Mouse (Mus musculus) bone marrow macrophage, adult 2 months (primary cell): ENCODE measurements around the gene Fam241a. TPM values are rescaled to one million over a fixed set of nuclear protein-coding genes. Genes with fewer than 3 reads are reported as not detected.
A peak's percentile ranks its signal among the peaks of the same experiment; 100 is the strongest.

Experiments used
- H3K27ac ChIP-seq: 2 replicates; pipeline ENCODE4 v1.5.1; 2012; ENCODE audit warnings: low read depth, low read length; ENCODE audit not compliant: insufficient read depth
- H3K4me1 ChIP-seq: 2 replicates; pipeline ENCODE4 v1.6.1; 2012; ENCODE audit warnings: low read length; ENCODE audit not compliant: control insufficient read depth, insufficient read depth
- H3K4me3 ChIP-seq: 2 replicates; pipeline ENCODE4 v1.5.1; 2012; ENCODE audit warnings: mild to moderate bottlenecking, low read length, moderate library complexity; ENCODE audit not compliant: insufficient read depth
- CTCF ChIP-seq: IDR thresholded peaks from 2 replicates; pipeline ENCODE4 v1.5.1; 2012; ENCODE audit warnings: low read depth, mild to moderate bottlenecking, low read length, moderate library complexity
- POLR2A ChIP-seq: IDR thresholded peaks from 2 replicates; pipeline ENCODE4 v1.6.1; 2012; ENCODE audit warnings: mild to moderate bottlenecking, low read depth, low read length, borderline replicate concordance
- polyA plus RNA-seq: library from polyadenylated mRNA; stranded (reverse); fragments of >200 nt; gene quantifications from 2 replicates; pipeline ENCODE4 v1.2.4, GENCODE M21; 2012; ENCODE audit not compliant: missing spikeins, insufficient read depth, insufficient read length

Gene Fam241a
- polyA plus RNA-seq, 1 experiment = 23.7 TPM

DNA sequence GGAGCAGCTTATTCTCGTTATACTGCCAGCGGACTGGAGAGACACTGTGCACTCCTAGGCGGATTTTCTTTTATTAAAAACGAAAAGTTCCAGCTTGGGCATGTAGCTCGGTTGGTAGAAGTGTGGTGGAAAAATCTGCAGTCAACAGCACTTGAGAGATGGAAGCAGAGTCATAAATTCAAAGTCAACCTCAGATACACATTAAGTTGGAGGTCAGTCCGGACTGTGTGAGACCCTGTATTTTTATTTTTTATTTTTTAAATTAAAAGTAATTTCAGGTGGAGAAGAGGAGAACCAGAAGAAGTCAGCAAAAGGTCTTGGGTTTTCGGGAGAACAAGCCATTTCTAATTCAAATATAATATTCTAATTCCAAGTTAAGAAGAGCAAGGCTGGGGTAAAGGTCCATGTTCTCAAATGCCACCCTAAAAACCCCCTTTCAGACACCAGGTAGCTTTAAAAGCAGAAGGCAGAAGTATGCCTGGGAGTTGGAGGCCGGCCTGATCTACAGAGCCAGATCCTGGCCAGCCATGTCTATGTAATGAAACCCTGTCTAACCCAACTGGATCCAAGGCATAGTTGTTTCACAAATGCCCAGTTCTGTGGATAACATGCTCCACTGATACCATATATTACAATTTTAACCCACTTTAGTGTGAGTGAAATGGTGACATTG, 58.0 kb downstream of the Fam241a start:
- peaks cover 9% of the 10 kb centered on the region; the same call in 1 of the 2 replicates for H3K4me1 ChIP-seq
- H3K4me3 ChIP-seq = peak overlapping the region; percentile 69
- H3K27ac ChIP-seq = peak overlapping the region; percentile 81
- TF ChIP-seq POLR2A (no peak), CTCF (no peak)

DNA sequence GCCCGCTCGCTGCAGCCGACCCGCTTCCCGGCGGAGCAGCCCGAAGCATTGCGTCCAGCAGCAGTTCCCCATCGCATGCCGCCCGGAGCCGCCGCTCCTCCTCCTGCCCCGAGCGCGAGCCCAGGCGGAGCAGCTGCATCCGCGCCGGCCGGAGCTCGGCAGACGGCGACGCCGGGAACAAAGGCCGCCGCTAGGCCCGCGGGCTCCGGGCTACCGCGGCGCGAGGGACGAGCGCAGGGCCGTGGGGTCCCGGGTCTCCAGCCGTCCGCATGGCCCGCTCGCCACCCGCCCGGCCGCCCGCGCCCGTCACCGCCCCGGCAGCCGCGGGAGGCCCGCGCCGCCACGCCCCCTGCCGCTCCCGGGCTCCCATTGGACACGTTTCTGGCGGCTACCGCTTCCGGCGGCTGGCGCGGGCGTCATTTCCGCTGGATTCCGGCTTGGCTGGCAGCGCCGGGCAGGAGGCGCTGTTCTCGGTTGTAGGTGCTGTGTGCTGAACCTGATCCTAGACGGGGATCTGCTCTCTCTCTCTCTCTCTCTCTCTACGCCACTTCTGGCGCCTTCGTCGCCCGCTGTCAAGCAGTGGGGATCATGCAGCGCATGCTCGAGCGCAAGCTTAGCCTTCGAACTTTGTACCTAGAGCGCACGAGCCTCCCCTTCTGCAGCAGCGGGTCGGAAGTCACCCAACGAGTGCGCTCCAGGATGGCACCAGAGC, 58.8 kb downstream of the Fam241a start, which contains the start of gene Ap1ar:
TSS of gene Ap1ar (minus strand) at position 370 of the 712 bp plus-strand sequence.
- TF ChIP-seq POLR2A (no peak), CTCF (0 out of 2 replicates have a peak, but pooled peaks have one; percentile 9)
- peak within 1 kb of the TSS; percentile 81 for H3K27ac ChIP-seq
- peaks cover 9% of the 10 kb centered on the region; the same call in 1 of the 2 replicates for H3K4me1 ChIP-seq
- H3K4me3 ChIP-seq = peak within 1 kb of the TSS; percentile 69

DNA sequence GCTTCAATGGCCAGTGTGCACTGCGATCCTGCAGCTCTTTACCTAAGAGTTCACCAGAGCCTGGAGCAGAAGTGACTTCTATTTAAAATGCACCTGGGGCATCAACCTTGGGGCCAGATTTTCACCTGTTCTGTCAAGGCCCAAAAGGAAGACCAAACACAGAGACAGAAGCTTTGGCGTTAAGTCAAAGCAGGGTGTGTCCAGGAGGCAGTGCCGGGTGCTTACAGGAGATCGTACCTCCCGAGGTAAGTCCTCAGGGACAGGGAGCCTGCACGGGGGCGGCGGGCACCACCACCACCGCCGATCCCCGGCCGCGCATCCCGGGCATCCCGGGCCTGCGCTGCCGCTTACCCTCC, 59.3 kb downstream of the Fam241a start:
- peaks cover 9% of the 10 kb centered on the region; the same call in 1 of the 2 replicates for H3K4me1 ChIP-seq
- TF ChIP-seq CTCF (no peak), POLR2A (no peak)
- peak overlapping the region; percentile 67 for H3K4me3 ChIP-seq
- H3K27ac ChIP-seq = no peak overlapping the region

DNA sequence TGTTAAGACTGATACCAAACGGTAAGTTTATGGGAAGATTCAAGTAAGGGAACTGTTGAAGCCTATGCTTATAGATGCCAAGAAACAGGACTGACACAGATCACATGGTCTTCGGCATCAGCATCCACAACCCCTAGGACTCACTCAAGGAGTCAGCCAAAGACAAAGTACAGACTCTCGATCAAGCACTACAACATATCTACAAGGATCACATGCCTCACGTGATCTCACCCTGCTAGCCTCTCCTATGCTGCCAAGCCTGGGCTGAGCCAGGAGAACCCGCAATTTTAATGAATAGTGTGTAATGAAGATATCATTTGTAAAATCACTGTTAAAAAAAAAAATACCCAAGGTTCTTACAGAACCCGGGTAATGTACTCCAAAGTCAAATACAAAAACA, 60.5 kb downstream of the Fam241a start:
- Histone ChIP-seq H3K4me1 (peaks cover 9% of the 10 kb centered on the region; the same call in 1 of the 2 replicates), H3K4me3 (no peak overlapping the region), H3K27ac (no peak overlapping the region)
- TF ChIP-seq CTCF (no peak), POLR2A (no peak)

DNA sequence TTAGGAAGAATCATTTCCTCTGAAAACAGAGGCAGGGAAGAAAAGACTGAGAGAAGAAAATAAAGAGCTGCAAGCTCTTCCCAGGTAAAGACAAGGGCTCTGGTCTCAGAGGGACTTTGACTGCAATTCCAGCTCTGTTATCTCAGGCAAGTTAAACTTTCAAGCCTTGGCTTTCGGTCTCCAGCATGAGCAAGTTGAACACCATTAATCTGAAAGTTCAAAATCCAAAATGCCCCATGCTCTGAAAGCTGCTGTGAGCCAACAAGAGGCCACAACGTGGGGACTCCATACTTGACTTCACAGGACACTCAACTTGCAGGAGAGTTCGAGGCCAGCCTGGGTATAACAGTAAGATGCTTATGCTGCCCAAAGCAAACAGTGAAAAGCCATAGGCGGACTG, 62.1 kb downstream of the Fam241a start:
- H3K4me3 ChIP-seq = no peak overlapping the region
- H3K27ac ChIP-seq = no peak overlapping the region
- H3K4me1 ChIP-seq = peaks cover 9% of the 10 kb centered on the region; the same call in 1 of the 2 replicates
- TF ChIP-seq POLR2A (no peak), CTCF (no peak)

DNA sequence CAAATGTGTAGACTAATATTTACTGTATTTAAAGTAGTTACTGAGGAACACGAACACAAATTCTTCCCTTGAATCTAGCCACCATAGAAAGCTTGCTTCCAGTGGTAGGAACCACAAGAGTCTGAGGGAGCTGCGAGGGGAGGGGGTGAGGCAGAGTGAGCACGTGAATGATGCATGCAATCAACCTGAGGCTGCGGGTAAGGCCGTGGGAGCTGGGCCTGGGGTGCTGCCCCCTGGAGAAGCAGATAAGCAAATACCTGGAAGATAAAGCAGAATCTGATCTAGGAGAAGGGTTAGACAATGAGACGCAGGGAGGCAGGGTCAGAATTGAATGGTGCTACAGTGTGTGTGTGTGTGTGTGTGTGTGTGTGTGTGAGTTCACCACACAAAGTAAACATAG, 65.0 kb downstream of the Fam241a start:
- H3K27ac ChIP-seq = no peak overlapping the region
- peaks cover 4% of the 10 kb centered on the region; the same call in 1 of the 2 replicates for H3K4me1 ChIP-seq
- TF ChIP-seq CTCF = no peak
- TF ChIP-seq POLR2A = no peak
- H3K4me3 ChIP-seq = no peak overlapping the region

DNA sequence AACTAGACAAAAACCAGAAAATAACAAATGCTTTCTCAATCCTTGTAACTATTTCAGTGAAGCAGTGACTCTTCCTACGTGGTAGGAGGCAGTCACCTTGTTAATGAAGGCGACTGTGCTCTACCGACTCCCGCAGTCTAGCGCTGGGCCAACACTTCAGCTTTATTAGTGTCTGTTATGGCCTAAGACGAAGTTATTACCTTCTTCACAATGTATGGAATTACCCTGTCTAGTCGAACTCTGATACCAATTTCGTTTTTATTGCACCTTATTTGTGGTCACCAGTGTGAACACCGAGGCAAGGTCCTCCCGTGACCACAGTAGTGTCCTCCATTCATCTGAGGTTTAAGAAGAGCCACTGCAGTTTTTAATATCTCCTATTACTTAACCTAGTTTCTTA, 65.9 kb downstream of the Fam241a start:
- Histone ChIP-seq H3K4me1 (no peaks in the 10 kb centered on the region), H3K27ac (no peak overlapping the region), H3K4me3 (no peak overlapping the region)
- TF ChIP-seq POLR2A = no peak

DNA sequence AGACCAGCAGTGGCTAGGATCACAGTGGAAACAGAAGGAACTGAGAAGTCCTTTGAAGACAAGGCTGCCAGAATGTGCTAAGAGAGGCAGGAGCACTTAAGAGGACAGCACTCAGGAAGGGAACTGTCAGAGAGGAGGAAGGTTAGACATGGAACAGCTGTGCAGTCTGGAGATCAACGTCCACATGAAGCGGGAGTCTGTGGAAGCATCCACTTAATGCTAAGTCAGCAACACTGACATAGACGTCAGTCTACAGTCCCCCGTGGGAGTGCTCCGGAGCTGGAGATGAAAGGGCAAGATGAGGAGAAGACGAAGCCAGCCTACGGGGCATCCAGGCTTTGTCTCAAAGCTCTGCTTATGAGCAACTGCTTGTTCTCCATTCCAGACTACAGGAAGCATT, 69.0 kb downstream of the Fam241a start:
- peaks cover 5% of the 10 kb centered on the region; the same call in 1 of the 2 replicates for H3K4me1 ChIP-seq
- H3K27ac ChIP-seq = no peak overlapping the region
- TF ChIP-seq POLR2A (no peak), CTCF (no peak)
- no peak overlapping the region for H3K4me3 ChIP-seq

DNA sequence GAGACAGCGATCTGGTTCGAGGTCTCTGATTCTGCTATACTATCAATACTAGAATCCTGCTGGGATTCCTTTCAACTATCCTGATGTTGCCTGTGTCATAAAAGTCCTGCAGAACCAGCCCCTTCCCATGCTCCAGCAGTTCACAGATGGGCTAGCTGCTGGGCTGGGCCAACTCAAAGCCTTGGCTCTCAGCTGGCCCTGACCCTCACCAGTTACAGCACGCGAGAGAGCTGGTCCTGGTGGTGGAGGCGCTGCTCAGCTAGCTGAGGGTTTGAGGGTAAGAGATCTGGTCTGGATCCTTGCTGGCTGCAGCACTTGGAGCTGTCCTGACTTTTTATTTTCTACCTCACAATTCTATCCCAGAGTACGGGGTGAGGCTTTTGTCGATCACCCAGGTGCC, 69.6 kb downstream of the Fam241a start:
- peaks cover 5% of the 10 kb centered on the region; the same call in 1 of the 2 replicates for H3K4me1 ChIP-seq

More for the DNA sequence above, 69.6 kb downstream of the Fam241a start:
- no peak overlapping the region for H3K27ac ChIP-seq
- no peak overlapping the region for H3K4me3 ChIP-seq
- TF ChIP-seq CTCF = no peak
- no peak for TF ChIP-seq POLR2A
